Mouse (Mus musculus) liver, adult 2 months (tissue): Measurements from ENCODE around the gene Tuft1.

Experiments used
- CTCF ChIP-seq: fragments of 200-500 bp; IDR thresholded peaks from 2 replicates; pipeline ENCODE4 v1.5.1; 2011; ENCODE audit warnings: low read depth, low read length, control low read depth
- POLR2A ChIP-seq: fragments of 200-500 bp; IDR thresholded peaks from 2 replicates; pipeline ENCODE4 v1.6.1; 2011; ENCODE audit warnings: low read length, control low read depth; ENCODE audit not compliant: insufficient read depth; ENCODE audit errors: extremely low read depth

GRCm38 (mm10) chr3:94563163-94563562 lies 95.5 kb downstream of the Tuft1 start:
- TF ChIP-seq POLR2A (no peak), CTCF (no peak)
